Mouse (Mus musculus) layer of hippocampus, adult 6 months (tissue): Measurements from ENCODE around the gene Ttf1. TPM values are rescaled to one million over a fixed set of nuclear protein-coding genes. Genes with fewer than 3 reads are reported as not detected.

Source experiments
- long read RNA-seq, 2 experiments: library from polyadenylated mRNA; unstranded; transcript quantifications; one replicate each; pipeline ENCODE4 v2.0.0; 2019 to 2020
- polyA plus RNA-seq: library from polyadenylated mRNA; unstranded; fragments of <200 nt; fragmentation: Nextera tagmentation; gene quantifications from 2 replicates; pipeline ENCODE4 v1.2.3, GENCODE M21; 2021

Ttf1 gene
- 2.9 and 3.2 TPM in 2 replicates for polyA plus RNA-seq
- long read RNA-seq, experiment 1, partial matches to known transcripts = 5 of 6 reads
- long read RNA-seq, experiment 1, other reads (novel, unspliced or antisense) = 1 of 6 reads
- long read RNA-seq, experiment 2, full-length matches to known transcripts = 5 of 26 reads
- long read RNA-seq, experiment 2, partial matches to known transcripts = 11 of 26 reads
- long read RNA-seq, experiment 2, other reads (novel, unspliced or antisense) = 10 of 26 reads

GRCm38 (mm10) chr2:29060135-29060597, at the start of gene Ttf1:
Gene Ttf1, plus strand, starts transcription at chr2:29060262.

DNA sequence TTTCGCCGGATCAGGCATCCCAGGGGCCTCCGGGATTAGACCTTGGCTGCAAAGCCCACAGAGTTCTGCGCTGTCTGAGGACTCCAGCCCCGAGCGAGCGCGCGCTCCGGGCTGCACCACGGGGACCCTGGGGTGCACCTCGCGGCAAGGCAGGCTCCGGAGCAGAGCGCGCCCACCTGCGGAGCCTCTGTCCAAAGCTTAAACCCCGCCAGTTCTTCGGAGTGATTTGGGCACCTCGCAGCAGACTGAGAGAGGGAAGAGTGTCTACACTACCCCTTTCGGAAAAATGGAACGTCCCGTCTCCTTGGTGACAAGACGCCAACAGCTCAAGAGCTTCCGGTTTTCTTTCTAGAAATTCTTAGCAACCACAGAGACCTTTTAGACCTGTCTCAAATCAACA, 5.1 kb upstream of the Ttf1 start, which contains the start of gene Cfap77:
Cfap77 (minus strand) TSS at position 76 of the 400 bp plus-strand sequence.

GRCm38 (mm10) chr2:29123907-29124569, 64.0 kb downstream of the Ttf1 start, which contains the start of gene Setx:
Gene Setx, plus strand, starts transcription at chr2:29124181.

Other genes with a start within 250 kb of the Ttf1 start
- gene Gtf3c4, start 219.9 kb upstream of the Ttf1 start, polyA plus RNA-seq = 3.3 and 4.1 TPM in 2 replicates
- gene Ddx31, start 219.9 kb upstream of the Ttf1 start, polyA plus RNA-seq = 3.6 and 3.8 TPM in 2 replicates
- not detected in 2 replicates for gene Barhl1, start 143.6 kb upstream of the Ttf1 start, polyA plus RNA-seq
- 0.89 and 1.6 TPM in 2 replicates for gene Cfap77, start 5.2 kb upstream of the Ttf1 start, polyA plus RNA-seq
- gene Setx, start 63.9 kb downstream of the Ttf1 start, polyA plus RNA-seq = 4.5 and 6.9 TPM in 2 replicates
- gene Ntng2, start 192.7 kb downstream of the Ttf1 start, polyA plus RNA-seq = 23.8 and 27.5 TPM in 2 replicates